Mouse (Mus musculus) midbrain, embryonic 13.5 days (tissue): Measurements from ENCODE around the gene Olfr1312. TPM values are rescaled to one million over a fixed set of nuclear protein-coding genes. Genes with fewer than 3 reads are reported as not detected.
"Not testable (repeated sequence)": the region's sequence is repeated elsewhere in the genome, so short reads cannot be mapped to it uniquely, and the experiment has no call there.

Source experiments
- ATAC-seq: fragments of 200-750 bp; cut with Nextera tagmentation; 2 replicates; pipeline ENCODE4 v1.8.0; 2017; ENCODE audit warnings: mild to moderate bottlenecking, moderate TSS enrichment, moderate library complexity
- H3K27ac ChIP-seq: fragments of 300-500 bp; sonication (generic); 2 replicates; pipeline ENCODE4 v1.5.1; 2015; ENCODE audit warnings: inconsistent platforms, mild to moderate bottlenecking, moderate library complexity
- H3K27me3 ChIP-seq: fragments of 300-500 bp; sonication (generic); 2 replicates; pipeline ENCODE4 v1.6.1; 2015; ENCODE audit warnings: mild to moderate bottlenecking, inconsistent platforms
- H3K36me3 ChIP-seq: fragments of 300-500 bp; sonication (generic); 2 replicates; pipeline ENCODE4 v1.6.1; 2015; ENCODE audit warnings: mild to moderate bottlenecking, inconsistent platforms
- H3K4me1 ChIP-seq: fragments of 300-500 bp; sonication (generic); replicated peaks from 2 replicates; pipeline ENCODE4 v1.6.1; 2015; ENCODE audit warnings: inconsistent platforms
- H3K4me2 ChIP-seq: fragments of 300-500 bp; sonication (generic); replicated peaks from 2 replicates; pipeline ENCODE4 v1.6.1; 2015; ENCODE audit warnings: moderate library complexity, mild to moderate bottlenecking, inconsistent platforms
- H3K4me3 ChIP-seq: fragments of 300-500 bp; sonication (generic); replicated peaks from 2 replicates; pipeline ENCODE4 v1.5.1; 2015; ENCODE audit warnings: mild to moderate bottlenecking, inconsistent platforms
- H3K9ac ChIP-seq: fragments of 300-500 bp; sonication (generic); replicated peaks from 2 replicates; pipeline ENCODE4 v1.6.1; 2015; ENCODE audit warnings: mild to moderate bottlenecking, inconsistent platforms
- H3K9me3 ChIP-seq: fragments of 300-500 bp; sonication (generic); 2 replicates; pipeline ENCODE4 v1.6.1; 2016; ENCODE audit warnings: mild to moderate bottlenecking, inconsistent platforms
- WGBS: fragments of 180-500 bp; shearing (Covaris S2); methylation state at CpG from one replicate; pipeline ENCODE4 v1.1.7; 2015; 5-methylcytosine and 5-hydroxymethylcytosine counted together
- polyA plus RNA-seq: library from polyadenylated mRNA; unstranded; fragments of >200 nt; fragmentation: Nextera tagmentation; extraction: Ambion mirVana; gene quantifications from 2 replicates; pipeline ENCODE4 v1.2.1, GENCODE M21; 2015

The Olfr1312 gene
- not detected in 2 replicates for polyA plus RNA-seq

- Histone ChIP-seq H3K9me3 (0 out of 2 replicates have a peak, but pooled peaks cover 2% of the 10 kb centered on the region), H3K9ac (no peak within 1 kb of the TSS), H3K4me2 (no peak within 1 kb of the TSS), H3K27ac (no peak within 1 kb of the TSS), H3K36me3 (no peaks in the 10 kb centered on the region), H3K4me1 (no peaks in the 10 kb centered on the region), H3K27me3 (no peaks in the 10 kb centered on the region), H3K4me3 (no peak within 1 kb of the TSS)
- ATAC-seq: no peak
- 37% methylated on average over 1 of the region's 1 CpGs for WGBS
Measured at GRCm38 (mm10) chr2:112050138-112050537, at the start of gene Olfr1312. Gene Olfr1312 (minus strand): TSS chr2:112050238.

DNA sequence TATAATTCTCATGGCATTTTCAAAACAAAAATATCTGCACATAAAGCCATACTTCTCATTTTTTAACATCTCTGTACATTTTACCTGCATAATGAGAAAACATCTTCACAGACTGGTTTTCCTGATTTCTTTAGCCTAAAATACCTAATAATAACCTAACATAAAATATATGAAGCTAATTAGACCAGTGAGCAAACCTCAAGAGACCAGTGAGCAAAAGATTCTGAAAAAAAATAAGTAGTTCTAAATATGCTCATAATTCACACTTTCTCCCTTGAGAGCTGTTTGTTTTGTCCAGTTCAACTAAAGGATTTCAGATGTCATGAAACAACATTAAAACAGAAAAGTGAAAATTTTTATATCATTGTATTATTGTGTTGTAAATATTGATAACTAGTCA lies 46.6 kb upstream of the Olfr1312 start, which contains the start of gene Olfr1314:
Gene Olfr1314, minus strand, starts transcription at position 101 of the 400 bp plus-strand sequence.
- Histone ChIP-seq H3K4me1 (no peaks in the 10 kb centered on the region), H3K9me3 (no peaks in the 10 kb centered on the region), H3K36me3 (no peaks in the 10 kb centered on the region), H3K4me3 (no peak within 1 kb of the TSS), H3K27ac (no peak within 1 kb of the TSS), H3K27me3 (no peaks in the 10 kb centered on the region), H3K4me2 (no peak within 1 kb of the TSS), H3K9ac (no peak within 1 kb of the TSS)
- no peak for ATAC-seq

DNA sequence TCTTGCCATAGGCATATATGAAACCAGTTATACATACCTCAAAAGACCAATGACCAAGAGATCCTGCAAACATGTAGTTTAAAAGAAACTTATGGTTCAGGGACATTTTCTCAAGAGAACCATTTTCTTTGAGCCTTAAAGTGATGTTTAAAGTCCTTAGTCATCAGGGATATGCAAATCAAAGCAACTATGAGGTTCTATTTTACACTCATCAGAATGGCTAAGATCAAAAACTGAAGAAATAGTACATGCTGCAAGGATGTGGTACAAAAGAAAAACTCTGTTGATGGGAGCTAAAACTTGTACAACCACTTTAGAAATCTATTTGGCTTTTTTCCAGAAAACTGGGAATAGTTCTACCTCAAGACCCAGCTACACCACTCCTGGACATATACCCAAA lies 27.7 kb upstream of the Olfr1312 start, which contains the start of gene Olfr1313:
Gene Olfr1313, minus strand, starts transcription at position 101 of the 400 bp plus-strand sequence.
- no peak within 1 kb of the TSS for H3K9ac ChIP-seq
- H3K4me1 ChIP-seq: no peaks in the 10 kb centered on the region

DNA sequence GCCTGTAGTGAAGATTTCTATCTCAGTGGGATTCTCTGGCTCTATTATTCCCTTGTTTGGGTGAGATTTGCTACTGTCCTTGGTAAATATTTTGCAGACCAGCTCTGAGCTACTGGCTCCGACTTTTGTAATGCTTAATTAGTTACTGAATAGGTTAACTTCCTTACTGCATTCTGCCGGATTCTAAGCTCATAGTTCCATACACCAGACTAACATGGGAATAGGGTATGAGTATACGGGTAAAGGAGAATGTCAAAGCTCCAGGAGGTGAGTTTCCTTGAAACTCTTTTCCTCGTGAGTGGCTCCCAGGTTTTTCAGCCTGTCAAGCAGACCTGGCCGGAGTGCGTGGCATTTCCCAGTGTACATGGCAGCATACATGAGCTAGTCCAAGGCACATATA lies 23.1 kb downstream of the Olfr1312 start:
- 59% methylated on average over 6 of the region's 6 CpGs for WGBS
- ATAC-seq, H3K36me3 ChIP-seq, H3K9ac ChIP-seq, H3K27me3 ChIP-seq, H3K9me3 ChIP-seq, H3K4me2 ChIP-seq, H3K4me3 ChIP-seq, H3K27ac ChIP-seq, H3K4me1 ChIP-seq: not testable (repeated sequence)

More for the DNA sequence above, 27.7 kb upstream of the Olfr1312 start, which contains the start of gene Olfr1313:
- Histone ChIP-seq H3K9me3 (no peaks in the 10 kb centered on the region), H3K27ac (no peak within 1 kb of the TSS), H3K36me3 (no peaks in the 10 kb centered on the region), H3K4me2 (no peak within 1 kb of the TSS), H3K4me3 (no peak within 1 kb of the TSS), H3K27me3 (no peaks in the 10 kb centered on the region)
- no peak for ATAC-seq

DNA sequence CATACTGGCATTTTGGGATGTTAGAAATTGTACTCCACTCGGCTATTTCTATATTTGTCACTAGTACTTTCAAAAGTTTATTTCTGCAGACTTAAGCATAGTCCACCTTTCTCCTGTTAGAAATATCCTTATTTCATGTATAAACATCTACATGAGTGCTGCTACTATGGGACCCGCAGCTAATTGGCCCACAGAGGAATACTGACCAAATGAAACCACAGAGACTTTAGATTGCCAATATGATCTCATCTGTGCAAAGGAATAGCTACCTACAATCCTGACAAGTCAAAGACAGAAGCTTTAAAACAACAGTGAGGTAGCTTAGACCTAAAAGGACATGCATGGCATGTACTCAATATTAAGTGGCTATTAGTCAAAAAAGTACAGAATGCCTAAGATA lies 25.7 kb downstream of the Olfr1312 start, which contains the start of gene Olfr1311:
Gene Olfr1311, minus strand, starts transcription at position 101 of the 400 bp plus-strand sequence.
- H3K9me3 ChIP-seq: no peaks in the 10 kb centered on the region
- no peaks in the 10 kb centered on the region for H3K36me3 ChIP-seq
- no peaks in the 10 kb centered on the region for H3K27me3 ChIP-seq
- WGBS: 92% methylated on average over 2 of the region's 2 CpGs
- no peak within 1 kb of the TSS for H3K4me3 ChIP-seq
- H3K4me2 ChIP-seq: no peak within 1 kb of the TSS
- ATAC-seq: no peak
- H3K27ac ChIP-seq: no peak within 1 kb of the TSS
- no peak within 1 kb of the TSS for H3K9ac ChIP-seq
- H3K4me1 ChIP-seq: no peaks in the 10 kb centered on the region

DNA sequence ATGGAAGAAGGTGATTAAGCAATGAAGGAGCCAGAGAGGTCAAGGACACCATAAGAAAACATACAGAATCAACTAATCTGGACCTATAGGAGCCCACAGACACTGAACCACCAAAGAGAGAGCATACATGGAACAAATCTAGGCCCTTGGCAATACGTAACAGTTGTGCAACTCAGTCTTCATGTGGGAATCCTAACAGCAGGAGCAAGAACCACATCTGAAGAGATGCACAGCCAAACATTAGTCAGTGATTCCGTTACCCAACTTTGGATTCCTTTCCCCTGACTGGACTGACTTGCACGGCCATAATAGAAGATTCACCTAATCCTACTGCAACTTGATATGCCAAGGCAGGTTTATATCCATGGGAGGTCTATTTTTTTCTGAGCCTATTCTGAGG lies 35.1 kb downstream of the Olfr1312 start:
- H3K4me1 ChIP-seq: no peaks in the 10 kb centered on the region
- H3K36me3 ChIP-seq: no peaks in the 10 kb centered on the region
- no peaks in the 10 kb centered on the region for H3K27me3 ChIP-seq
- H3K4me2 ChIP-seq: no peak overlapping the region
- no peak for ATAC-seq
- H3K4me3 ChIP-seq: no peak overlapping the region
- H3K9me3 ChIP-seq: no peaks in the 10 kb centered on the region
- no peak overlapping the region for H3K27ac ChIP-seq
- 83% methylated on average over 3 of the region's 3 CpGs for WGBS
- H3K9ac ChIP-seq: no peak overlapping the region

DNA sequence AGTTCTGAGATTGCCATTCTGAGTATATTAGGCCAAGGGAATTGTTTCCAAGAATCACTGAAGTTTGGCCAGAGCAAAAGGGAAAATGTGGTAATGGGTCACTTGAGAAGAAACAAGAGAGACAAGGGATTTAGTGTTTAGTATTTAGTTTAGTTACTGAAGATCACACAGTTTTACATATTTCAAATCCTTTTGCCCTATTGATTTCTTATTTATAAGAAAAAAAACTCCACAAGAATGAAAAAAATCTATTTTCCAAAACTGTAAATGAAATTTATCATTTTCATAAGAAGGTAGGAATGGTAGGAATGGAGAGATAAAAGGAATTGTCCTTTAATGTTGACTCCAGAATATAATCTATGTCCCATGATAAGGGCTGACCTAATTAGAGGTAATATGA lies 37.4 kb downstream of the Olfr1312 start, which contains the start of gene Olfr1310:
Gene Olfr1310, minus strand, starts transcription at position 101 of the 400 bp plus-strand sequence.
- H3K27me3 ChIP-seq: no peaks in the 10 kb centered on the region
- H3K9ac ChIP-seq: no peak within 1 kb of the TSS
- H3K4me3 ChIP-seq: no peak within 1 kb of the TSS
- H3K9me3 ChIP-seq: no peaks in the 10 kb centered on the region
- H3K4me1 ChIP-seq: no peaks in the 10 kb centered on the region
- ATAC-seq: no peak
- no peaks in the 10 kb centered on the region for H3K36me3 ChIP-seq
- no peak within 1 kb of the TSS for H3K4me2 ChIP-seq
- no peak within 1 kb of the TSS for H3K27ac ChIP-seq

- Histone ChIP-seq H3K9me3 (no peaks in the 10 kb centered on the region), H3K27me3 (no peaks in the 10 kb centered on the region), H3K27ac (no peak within 1 kb of the TSS), H3K36me3 (no peaks in the 10 kb centered on the region), H3K4me1 (no peaks in the 10 kb centered on the region), H3K4me2 (no peak within 1 kb of the TSS), H3K9ac (no peak within 1 kb of the TSS), H3K4me3 (no peak within 1 kb of the TSS)
- ATAC-seq: no peak
- 64% methylated on average over 1 of the region's 1 CpGs for WGBS
Measured at GRCm38 (mm10) chr2:111990181-111990580, 59.9 kb downstream of the Olfr1312 start, which contains the start of gene Olfr1309. Gene Olfr1309 (minus strand): TSS chr2:111990281.

Other genes with a start within 250 kb of the Olfr1312 start
- not detected in 2 replicates for gene Olfr1303, start 229.9 kb downstream of the Olfr1312 start, polyA plus RNA-seq
- not detected in 2 replicates for gene Olfr1305, start 173.1 kb downstream of the Olfr1312 start, polyA plus RNA-seq
- not detected in 2 replicates for gene Olfr1306, start 134.0 kb downstream of the Olfr1312 start, polyA plus RNA-seq
- gene Olfr1307, start 100.8 kb downstream of the Olfr1312 start, polyA plus RNA-seq: 0.01 TPM in 1 of 2 replicates, not detected in the other
- gene Olfr1308, start 85.3 kb downstream of the Olfr1312 start, polyA plus RNA-seq: not detected in 2 replicates
- gene Olfr1309, start 60.0 kb downstream of the Olfr1312 start, polyA plus RNA-seq: not detected in 2 replicates
- gene Olfr1310, start 37.5 kb downstream of the Olfr1312 start, polyA plus RNA-seq: not detected in 2 replicates
- gene Olfr1311, start 25.8 kb downstream of the Olfr1312 start, polyA plus RNA-seq: not detected in 2 replicates
- gene Olfr1313, start 27.6 kb upstream of the Olfr1312 start, polyA plus RNA-seq: not detected in 2 replicates
- not detected in 2 replicates for gene Olfr1314, start 46.5 kb upstream of the Olfr1312 start, polyA plus RNA-seq
- not detected in 2 replicates for gene Olfr1315-ps1, start 65.2 kb upstream of the Olfr1312 start, polyA plus RNA-seq
- not detected in 2 replicates for gene Olfr1316, start 84.7 kb upstream of the Olfr1312 start, polyA plus RNA-seq
- gene Olfr1317, start 90.1 kb upstream of the Olfr1312 start, polyA plus RNA-seq: not detected in 2 replicates
- gene Olfr1318, start 104.0 kb upstream of the Olfr1312 start, polyA plus RNA-seq: not detected in 2 replicates
- 13.7 and 13.9 TPM in 2 replicates for gene Lpcat4, start 189.2 kb upstream of the Olfr1312 start, polyA plus RNA-seq
- 0.05 TPM in 1 of 2 replicates, not detected in the other for gene Nutm1, start 209.1 kb upstream of the Olfr1312 start, polyA plus RNA-seq
- gene Nop10, start 211.7 kb upstream of the Olfr1312 start, polyA plus RNA-seq: 152 and 160 TPM in 2 replicates
- 16.4 TPM in 2 replicates for gene Slc12a6, start 215.6 kb upstream of the Olfr1312 start, polyA plus RNA-seq
- not detected in 2 replicates for gene Gm21985, start 216.1 kb upstream of the Olfr1312 start, polyA plus RNA-seq